9 mouse cellular contexts compared by ENCODE assay signal in the genomic region with DNA sequence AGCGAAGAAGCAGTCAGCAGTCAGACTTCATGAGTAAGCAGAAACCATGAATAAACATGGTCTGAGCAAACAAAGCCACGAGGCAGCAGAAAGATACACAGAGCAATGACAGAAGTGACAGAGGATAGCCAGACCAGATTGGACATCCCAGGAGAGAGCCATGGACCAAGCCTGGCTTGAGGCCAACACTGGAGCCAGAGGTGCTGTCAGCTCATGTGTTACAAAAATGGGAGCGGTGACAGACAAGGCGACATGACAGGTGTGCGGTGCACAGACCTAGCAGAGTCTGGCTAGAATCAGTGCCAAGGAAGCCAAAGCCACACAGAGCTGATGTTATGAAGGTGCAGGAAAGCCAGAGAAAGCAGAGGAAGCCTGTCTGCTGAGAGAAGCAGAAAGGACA. TPM values are rescaled to one million over a fixed set of nuclear protein-coding genes. Genes with fewer than 3 reads are reported as not detected.
DNase-seq lines count a peak whose midpoint lies in the region; ATAC-seq and TF ChIP-seq lines count a peak whose summit lies in the region.
"Had no signal": no experiment of that assay in that cellular context is flagged by ENCODE, and none has a peak within 500 bp of the region (broad histone marks: within the 10 kb centered on the region; RNA-seq: fewer than 3 reads in every experiment).

No protein-coding gene starts in this region.

- no peak overlapping the region for H3K4me3 ChIP-seq in layer of hippocampus, adult 2 months
- H3K4me3 ChIP-seq: intestine, embryonic 15.5 days had no signal

- peak; percentile 86 to 87 for DNase-seq in cerebellum, postnatal 10 days
- no peak for DNase-seq in cerebellum, adult 11 months
- no peak for DNase-seq in layer of hippocampus, adult 2 months (ENCODE audit: low spot score in 2 of 2)
- DNase-seq in layer of hippocampus, adult 9-10 months (ENCODE audit: low spot score): no peak
- DNase-seq in urinary bladder, postnatal 25 days (ENCODE audit: low spot score): peak; percentile 32
- DNase-seq in urinary bladder, postnatal 4 days (ENCODE audit: low spot score in 2 of 2): no peak
- peak; percentile 61 for DNase-seq in yolk sac, embryonic 10.5 days (ENCODE audit: low spot score)

- peak overlapping the region; percentile 75 for H3K27ac ChIP-seq in layer of hippocampus, adult 2 months
- H3K27ac ChIP-seq: intestine, embryonic 15.5 days had no signal

- TF ChIP-seq CTCF in layer of hippocampus, adult 2 months (conservative IDR thresholded peaks at IDR 0.05): no peak

- no peak for ATAC-seq in erythroid progenitor cell, adult 5-6 weeks (replicated peaks; ENCODE audit: low FRiP score, poor library complexity, severe bottlenecking)
- ATAC-seq: intestine, embryonic 15.5 days had no signal

RNA-seq across cellular contexts. Expression of a gene that starts 35.3 kb away (rescaled TPM):
- total RNA-seq in layer of hippocampus, adult 2 months (2021): 100 to 1,000 TPM; 110 to 117 TPM
- 183 and 212 TPM in 2 replicates for total RNA-seq in erythroid progenitor cell, adult 5-6 weeks (2015; ENCODE audit: low replicate concordance)
- total RNA-seq in erythroid progenitor cell, adult 5-6 weeks (2017; ENCODE audit: low replicate concordance): 102 and 114 TPM in 2 replicates

RNA-seq across cellular contexts. Expression of a gene that starts 56.7 kb away (rescaled TPM):
- total RNA-seq in layer of hippocampus, adult 2 months (2021): 10 to 100 TPM; 60.7 to 61.2 TPM
- 25.9 and 44.9 TPM in 2 replicates for total RNA-seq in erythroid progenitor cell, adult 5-6 weeks (2015; ENCODE audit: low replicate concordance)
- 6.4 and 34.9 TPM in 2 replicates for total RNA-seq in erythroid progenitor cell, adult 5-6 weeks (2017; ENCODE audit: low replicate concordance)

Comparison
In these comparisons a context has a peak if more than half of its experiments do, and no peak if none do; other contexts are left out.
1. DNase-seq: peak in cerebellum, postnatal 10 days (2 of 2), urinary bladder, postnatal 25 days (single experiment) and yolk sac, embryonic 10.5 days (single experiment); none in cerebellum, adult 11 months (single experiment), layer of hippocampus, adult 2 months (0 of 2), layer of hippocampus, adult 9-10 months (single experiment) and urinary bladder, postnatal 4 days (0 of 2).